Mouse (Mus musculus) urinary bladder, postnatal 36 days (tissue): Measurements from ENCODE around the gene Fan1.

ENCODE experiments used
- DNase-seq, 2 experiments: peaks; one replicate each; pipeline ENCODE4 v3.0.0; 2022; ENCODE audit warnings: low spot score in 2 of 2, mixed read lengths in 1 of 2

The Fan1 gene

GRCm38 (mm10) chr7:64373830-64374562, at the start of gene Fan1:
Fan1 (minus strand) TSS chr7:64374095.
- peak; percentile 87 for DNase-seq

- DNase-seq = no peak
Observed at GRCm38 (mm10) chr7:64403989-64404388, 30.1 kb upstream of the Fan1 start.

- no peak for DNase-seq
Observed at GRCm38 (mm10) chr7:64402452-64402851, 28.6 kb upstream of the Fan1 start.

- DNase-seq = no peak
Observed at GRCm38 (mm10) chr7:64400725-64401124, 26.8 kb upstream of the Fan1 start.

GRCm38 (mm10) chr7:64392819-64393151, 18.9 kb upstream of the Fan1 start:
- DNase-seq = no peak

GRCm38 (mm10) chr7:64392122-64392818, 18.4 kb upstream of the Fan1 start, which contains the start of the genes Mphosph10 and Mcee:
Mphosph10 (minus strand) TSS chr7:64392268.
Mcee (plus strand) TSS chr7:64392607.
- peak; percentile 99 for DNase-seq

GRCm38 (mm10) chr7:64391479-64391878, 17.6 kb upstream of the Fan1 start:
- peak in 1 of 2 experiments; percentile 7 for DNase-seq

GRCm38 (mm10) chr7:64373147-64373829, 607 bp downstream of the Fan1 start:
- DNase-seq = no peak

- no peak for DNase-seq
Observed at GRCm38 (mm10) chr7:64371940-64372878, 1.7 kb downstream of the Fan1 start.

GRCm38 (mm10) chr7:64369841-64370240, 4.1 kb downstream of the Fan1 start:
- no peak for DNase-seq

- no peak for DNase-seq
Observed at GRCm38 (mm10) chr7:64365863-64366262, 8.0 kb downstream of the Fan1 start.

GRCm38 (mm10) chr7:64360586-64360945, 13.3 kb downstream of the Fan1 start:
- no peak for DNase-seq

- no peak for DNase-seq
Observed at GRCm38 (mm10) chr7:64359943-64360585, 13.8 kb downstream of the Fan1 start.

GRCm38 (mm10) chr7:64358666-64359065, 15.2 kb downstream of the Fan1 start:
- DNase-seq = no peak

GRCm38 (mm10) chr7:64357405-64357804, 16.5 kb downstream of the Fan1 start:
- no peak for DNase-seq

- DNase-seq = no peak
Observed at GRCm38 (mm10) chr7:64356661-64357060, 17.2 kb downstream of the Fan1 start.

GRCm38 (mm10) chr7:64354206-64354605, 19.7 kb downstream of the Fan1 start:
- DNase-seq = no peak

- DNase-seq = no peak
Observed at GRCm38 (mm10) chr7:64351087-64351486, 22.8 kb downstream of the Fan1 start.

- DNase-seq = no peak
Observed at GRCm38 (mm10) chr7:64349147-64349861, 24.6 kb downstream of the Fan1 start.

- no peak for DNase-seq
Observed at GRCm38 (mm10) chr7:64347813-64348212, 26.1 kb downstream of the Fan1 start.
